Mouse (Mus musculus) G1E (cell line): ENCODE data around the gene Ptprr.

Experiments
- CTCF ChIP-seq: IDR thresholded peaks from 2 replicates; pipeline ENCODE4 v1.5.1; 2012; ENCODE audit warnings: low read depth, low read length, inconsistent platforms, mixed read lengths
- TAL1 ChIP-seq: conservative IDR thresholded peaks from 2 replicates; pipeline ENCODE4 v1.6.1; 2012; ENCODE audit warnings: low read depth, low read length, inconsistent platforms, mixed read lengths

DNA sequence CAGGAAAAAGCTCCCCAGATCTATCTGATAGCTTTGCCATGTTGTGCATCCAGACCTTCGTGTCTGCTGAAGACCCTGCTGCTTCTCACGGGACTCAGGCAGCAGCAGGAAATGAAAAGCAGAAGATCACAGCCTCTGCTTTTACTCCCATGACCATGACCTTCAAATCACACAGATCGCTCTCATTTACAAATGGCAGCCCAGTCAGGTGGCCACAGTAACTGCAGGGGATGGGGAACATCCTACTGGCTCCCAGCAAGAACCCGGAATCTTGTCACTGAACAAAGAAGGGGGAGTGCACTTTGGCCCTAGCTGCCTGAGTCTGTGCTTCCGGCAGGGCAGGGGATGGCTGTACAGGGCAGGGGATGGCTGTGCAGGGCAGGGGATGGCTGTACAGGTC is 217.3 kb downstream of the Ptprr start:
- TF ChIP-seq CTCF (no peak), TAL1 (no peak)
